Mouse (Mus musculus) liver, embryonic 13.5 days (tissue): ENCODE results near the gene Paqr5. TPM values are rescaled to one million over a fixed set of nuclear protein-coding genes. Genes with fewer than 3 reads are reported as not detected.

Experiments used
- ATAC-seq: fragments of 200-750 bp; cut with Nextera tagmentation; 2 replicates; pipeline ENCODE4 v1.8.0; 2017; ENCODE audit warnings: low read depth, mild to moderate bottlenecking, moderate number of reproducible peaks, moderate library complexity
- DNase-seq: peaks from one replicate; pipeline ENCODE4 v3.0.0; 2022
- H3K27ac ChIP-seq: fragments of 300-500 bp; sonication (generic); 2 replicates; pipeline ENCODE4 v1.5.1; 2015; ENCODE audit warnings: moderate library complexity, mild to moderate bottlenecking, inconsistent platforms
- H3K27me3 ChIP-seq: fragments of 300-500 bp; sonication (generic); 2 replicates; pipeline ENCODE4 v1.6.1; 2015; ENCODE audit warnings: mild to moderate bottlenecking, inconsistent platforms
- H3K36me3 ChIP-seq: fragments of 300-500 bp; sonication (generic); 2 replicates; pipeline ENCODE4 v1.6.1; 2015; ENCODE audit warnings: mild to moderate bottlenecking, inconsistent platforms
- H3K4me1 ChIP-seq: fragments of 300-500 bp; sonication (generic); replicated peaks from 2 replicates; pipeline ENCODE4 v1.6.1; 2015; ENCODE audit warnings: inconsistent platforms
- H3K4me2 ChIP-seq: fragments of 300-500 bp; sonication (generic); 2 replicates; pipeline ENCODE4 v1.6.1; 2015; ENCODE audit warnings: inconsistent platforms, mild to moderate bottlenecking, moderate library complexity
- H3K4me3 ChIP-seq: fragments of 300-500 bp; sonication (generic); replicated peaks from 2 replicates; pipeline ENCODE4 v1.5.1; 2015; ENCODE audit warnings: mild to moderate bottlenecking, inconsistent platforms
- H3K9ac ChIP-seq: fragments of 300-500 bp; sonication (generic); 2 replicates; pipeline ENCODE4 v1.6.1; 2015; ENCODE audit warnings: mild to moderate bottlenecking, inconsistent platforms
- H3K9me3 ChIP-seq: fragments of 300-500 bp; sonication (generic); replicated peaks from 2 replicates; pipeline ENCODE4 v1.6.1; 2016; ENCODE audit warnings: inconsistent platforms
- WGBS: fragments of 180-500 bp; shearing (Covaris S2); methylation state at CpG from one replicate; pipeline ENCODE4 v1.1.7; 2015; ENCODE audit not compliant: insufficient replicate concordance; 5-methylcytosine and 5-hydroxymethylcytosine counted together
- polyA plus RNA-seq: library from polyadenylated mRNA; unstranded; fragments of >200 nt; fragmentation: Nextera tagmentation; extraction: Ambion mirVana; gene quantifications from 2 replicates; pipeline ENCODE4 v1.2.1, GENCODE M21; 2015

Paqr5 gene
- polyA plus RNA-seq, 1 experiment from 2014 or later: 0.05 TPM

DNA sequence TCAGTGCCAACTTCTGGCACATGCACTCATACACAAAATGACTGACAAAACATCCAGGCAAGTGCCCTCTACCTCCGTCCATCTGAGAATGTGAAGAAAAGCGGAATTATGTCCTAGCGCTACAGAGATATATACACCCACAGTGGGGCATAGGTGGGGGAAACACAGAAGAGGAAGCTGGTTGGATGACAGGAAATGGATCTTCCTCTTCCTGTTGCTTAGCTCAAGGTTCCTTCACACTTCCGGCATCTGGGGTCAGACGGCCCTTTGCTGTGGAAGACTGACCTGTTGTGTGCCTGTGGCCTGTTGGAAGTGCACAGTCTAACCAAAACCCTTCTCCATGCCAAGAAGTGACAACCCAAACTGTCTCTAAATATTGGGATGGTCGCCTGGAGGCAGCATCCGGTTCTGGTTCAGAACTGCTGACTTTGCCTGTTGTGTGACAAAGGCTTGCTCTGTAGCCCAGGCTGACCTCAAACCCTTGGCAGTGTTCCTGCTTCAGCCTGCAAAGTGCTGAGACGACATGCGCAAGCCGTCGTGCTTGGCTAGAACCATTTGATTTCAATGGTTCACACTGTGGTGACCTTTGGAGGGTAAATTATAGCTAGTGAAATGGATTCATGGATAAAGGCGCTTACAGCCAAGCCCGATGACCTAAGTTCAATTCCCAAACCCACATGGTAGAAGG, 49.3 kb downstream of the Paqr5 start:
- H3K36me3 ChIP-seq: no peaks in the 10 kb centered on the region
- no peak overlapping the region for H3K4me2 ChIP-seq
- no peaks in the 10 kb centered on the region for H3K4me1 ChIP-seq
- H3K27ac ChIP-seq: no peak overlapping the region
- H3K27me3 ChIP-seq: 0 out of 2 replicates have a peak, but pooled peaks cover 3% of the 10 kb centered on the region
- H3K4me3 ChIP-seq: no peak overlapping the region
- ATAC-seq (no peak), DNase-seq (no peak)
- H3K9me3 ChIP-seq: no peaks in the 10 kb centered on the region
- no peak overlapping the region for H3K9ac ChIP-seq
- 66% methylated on average over 13 of the region's 13 CpGs for WGBS

DNA sequence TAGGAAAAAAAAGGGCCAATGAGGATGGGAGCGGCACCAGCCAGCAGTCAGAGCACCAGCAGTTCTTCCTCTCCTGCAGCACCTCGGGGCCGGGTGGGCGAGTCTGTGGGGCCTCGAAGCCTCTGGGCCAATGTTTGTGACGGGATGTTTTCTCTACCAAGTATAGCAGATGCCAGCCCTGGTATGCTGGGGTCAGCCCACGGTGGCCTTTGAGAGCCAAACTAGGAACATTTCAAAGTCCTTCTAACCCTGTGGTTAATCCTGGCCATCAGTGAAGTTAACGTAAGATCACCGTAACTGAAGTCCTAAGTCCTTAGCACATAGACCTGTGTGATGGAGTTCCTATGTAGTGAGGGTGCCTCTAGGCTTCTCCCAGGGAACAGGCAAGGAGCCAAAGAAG, 54.6 kb downstream of the Paqr5 start:
- Histone ChIP-seq H3K36me3 (no peaks in the 10 kb centered on the region), H3K4me1 (0 out of 2 replicates have a peak, but pooled peaks cover 4% of the 10 kb centered on the region), H3K9me3 (no peaks in the 10 kb centered on the region), H3K9ac (no peak overlapping the region), H3K27me3 (peaks cover 12% of the 10 kb centered on the region; the same call in 1 of the 2 replicates), H3K4me2 (no peak overlapping the region), H3K4me3 (no peak overlapping the region), H3K27ac (no peak overlapping the region)
- ATAC-seq (no peak), DNase-seq (no peak)
- 68% methylated on average over 9 of the region's 9 CpGs for WGBS

GRCm38 (mm10) chr9:61971045-61971444, 55.6 kb downstream of the Paqr5 start:
- Histone ChIP-seq H3K4me3 (no peak overlapping the region), H3K27ac (no peak overlapping the region), H3K4me2 (no peak overlapping the region), H3K9ac (no peak overlapping the region), H3K36me3 (no peaks in the 10 kb centered on the region), H3K4me1 (0 out of 2 replicates have a peak, but pooled peaks cover 4% of the 10 kb centered on the region), H3K9me3 (no peaks in the 10 kb centered on the region), H3K27me3 (peaks cover 12% of the 10 kb centered on the region; the same call in 1 of the 2 replicates)
- DNase-seq (no peak), ATAC-seq (no peak)
- WGBS: 19% methylated on average over 3 of the region's 3 CpGs

DNA sequence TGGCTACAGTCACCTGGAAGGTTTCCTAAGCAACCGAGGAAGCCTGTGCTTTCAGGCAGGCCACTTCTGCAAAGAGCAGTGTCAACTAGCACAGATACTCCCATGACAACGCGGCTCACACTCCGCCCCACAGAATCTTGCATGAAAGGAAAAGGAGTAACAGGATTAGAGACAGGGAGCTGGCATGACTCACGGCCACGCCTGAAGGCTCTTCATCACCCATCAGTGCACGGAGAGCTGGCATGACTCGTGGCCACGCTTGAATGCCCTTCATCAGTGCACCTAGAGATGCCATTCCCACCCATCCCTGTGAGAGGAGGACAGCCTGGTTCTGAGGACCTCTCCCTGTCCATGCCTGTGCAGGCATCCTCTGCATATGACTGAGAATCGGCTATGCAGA, 59.3 kb downstream of the Paqr5 start:
- Histone ChIP-seq H3K27me3 (peaks cover 9% of the 10 kb centered on the region; the same call in 1 of the 2 replicates), H3K4me2 (no peak overlapping the region), H3K4me3 (no peak overlapping the region), H3K9ac (no peak overlapping the region), H3K9me3 (no peaks in the 10 kb centered on the region), H3K4me1 (peaks cover 22% of the 10 kb centered on the region), H3K36me3 (no peaks in the 10 kb centered on the region), H3K27ac (no peak overlapping the region)
- ATAC-seq (no peak), DNase-seq (no peak)
- WGBS: 68% methylated on average over 10 of the region's 10 CpGs

- Histone ChIP-seq H3K4me1 (peaks cover 24% of the 10 kb centered on the region), H3K4me2 (no peak overlapping the region), H3K9ac (no peak overlapping the region), H3K4me3 (no peak overlapping the region), H3K36me3 (no peaks in the 10 kb centered on the region), H3K27ac (no peak overlapping the region), H3K27me3 (peaks cover under 1% of the 10 kb centered on the region; the same call in 1 of the 2 replicates), H3K9me3 (no peaks in the 10 kb centered on the region)
- ATAC-seq: peak; percentile 14; the same call in 1 of the 2 replicates
- DNase-seq: no peak
- 78% methylated on average over 7 of the region's 7 CpGs for WGBS
Observed at GRCm38 (mm10) chr9:61965987-61966386, 60.7 kb downstream of the Paqr5 start.

- H3K36me3 ChIP-seq: no peaks in the 10 kb centered on the region
- H3K4me3 ChIP-seq: no peak overlapping the region
- H3K27ac ChIP-seq: peak overlapping the region; percentile 12; the same call in 1 of the 2 replicates
- WGBS: 11% methylated on average over 4 of the region's 4 CpGs
- H3K4me1 ChIP-seq: peaks cover 26% of the 10 kb centered on the region
- no peak overlapping the region for H3K4me2 ChIP-seq
- ATAC-seq (peak; percentile 32; the same call in 1 of the 2 replicates), DNase-seq (peak; percentile 27)
- no peaks in the 10 kb centered on the region; the same call in 1 of the 2 replicates for H3K27me3 ChIP-seq
- H3K9me3 ChIP-seq: no peaks in the 10 kb centered on the region
- H3K9ac ChIP-seq: no peak overlapping the region
Observed at GRCm38 (mm10) chr9:61965411-61965930, 61.2 kb downstream of the Paqr5 start.

GRCm38 (mm10) chr9:61963356-61963755, 63.3 kb downstream of the Paqr5 start:
- Histone ChIP-seq H3K9ac (no peak overlapping the region), H3K9me3 (no peaks in the 10 kb centered on the region), H3K27me3 (no peaks in the 10 kb centered on the region), H3K36me3 (no peaks in the 10 kb centered on the region), H3K4me3 (no peak overlapping the region), H3K4me2 (no peak overlapping the region), H3K27ac (no peak overlapping the region), H3K4me1 (peaks cover 31% of the 10 kb centered on the region)
- DNase-seq (no peak), ATAC-seq (no peak)
- 36% methylated on average over 6 of the region's 6 CpGs for WGBS

DNA sequence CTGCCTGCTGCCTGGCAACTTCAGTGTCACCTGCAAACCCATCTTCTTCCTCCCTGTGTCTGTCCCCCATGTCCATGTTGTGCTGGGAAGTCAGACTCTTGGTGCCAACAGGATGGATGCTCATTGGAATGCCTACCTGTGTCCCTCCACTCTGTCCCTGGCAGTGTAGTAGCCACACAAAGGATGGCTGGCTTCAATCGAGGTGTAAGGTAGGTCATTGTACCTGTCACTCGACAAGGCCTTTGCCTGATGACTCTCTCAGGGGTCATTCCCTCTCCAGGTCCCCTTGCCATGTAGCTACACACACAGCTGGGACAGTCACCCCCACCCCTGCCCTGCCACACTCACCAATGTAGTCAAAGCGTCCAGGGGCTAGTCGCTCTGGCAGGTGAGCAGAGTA, 65.5 kb downstream of the Paqr5 start:
- 62% methylated on average over 4 of the region's 4 CpGs for WGBS
- H3K4me2 ChIP-seq: no peak overlapping the region
- H3K9me3 ChIP-seq: no peaks in the 10 kb centered on the region
- H3K4me3 ChIP-seq: no peak overlapping the region
- no peak overlapping the region for H3K27ac ChIP-seq
- H3K9ac ChIP-seq: no peak overlapping the region
- DNase-seq: no peak
- no peak for ATAC-seq
- H3K4me1 ChIP-seq: peaks cover 31% of the 10 kb centered on the region
- no peaks in the 10 kb centered on the region for H3K36me3 ChIP-seq
- H3K27me3 ChIP-seq: no peaks in the 10 kb centered on the region

DNA sequence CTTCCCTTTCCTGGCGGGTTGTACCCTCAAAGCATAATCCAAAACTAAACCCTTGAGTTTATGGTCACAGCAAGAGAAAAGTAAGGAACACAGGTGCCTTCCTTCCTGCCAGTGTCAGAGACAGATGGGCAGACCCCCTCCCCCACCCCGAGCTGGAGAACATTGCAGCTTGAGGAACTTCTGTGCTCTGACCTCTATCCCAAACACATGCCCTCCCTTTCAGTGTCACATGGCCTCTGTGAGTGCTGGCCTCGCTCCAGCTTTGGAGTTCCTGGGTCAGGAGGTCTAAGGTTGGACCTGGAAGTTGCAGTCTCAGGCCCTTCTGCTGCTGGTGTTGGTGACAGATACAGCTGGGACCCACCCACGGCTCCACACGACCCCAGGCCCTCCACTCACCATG, 65.9 kb downstream of the Paqr5 start:
- WGBS: 28% methylated on average over 5 of the region's 5 CpGs
- Histone ChIP-seq H3K4me1 (peaks cover 31% of the 10 kb centered on the region), H3K27ac (peak overlapping the region; percentile 13; the same call in 1 of the 2 replicates), H3K27me3 (no peaks in the 10 kb centered on the region), H3K9me3 (no peaks in the 10 kb centered on the region), H3K4me3 (no peak overlapping the region), H3K4me2 (no peak overlapping the region), H3K36me3 (no peaks in the 10 kb centered on the region), H3K9ac (no peak overlapping the region)
- ATAC-seq (peak; percentile 34; the same call in 1 of the 2 replicates), DNase-seq (no peak)

DNA sequence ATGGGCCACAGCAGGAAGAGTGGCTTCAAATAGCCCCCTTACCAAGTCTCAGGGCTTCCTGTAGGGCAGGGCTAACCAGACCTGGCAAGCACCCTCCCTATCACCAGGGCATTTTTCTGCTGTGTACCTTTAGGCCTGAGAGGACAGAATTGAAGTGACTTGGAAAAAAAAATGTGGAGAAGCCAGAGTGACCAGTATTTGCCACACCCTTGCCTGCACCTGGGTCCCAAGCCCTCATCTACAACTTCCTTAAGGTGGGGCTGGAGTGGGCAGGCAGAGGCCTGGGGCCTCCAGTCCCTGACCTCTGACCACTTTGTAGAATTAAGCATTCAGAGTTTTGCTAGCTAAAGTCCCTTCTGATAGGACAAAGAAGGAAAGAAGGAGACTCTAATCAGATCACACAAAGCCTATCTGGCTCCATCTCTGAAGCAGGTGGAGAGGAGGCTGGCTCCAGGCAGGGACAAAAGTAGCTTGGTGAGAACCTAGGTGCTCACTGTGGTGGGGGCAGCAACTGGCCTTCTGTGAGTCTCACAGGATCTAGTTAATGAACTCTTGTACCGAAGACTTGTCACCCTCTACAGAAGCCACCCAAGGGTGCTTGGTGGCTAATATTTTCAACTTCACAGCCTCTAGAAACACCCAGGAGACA, 66.6 kb downstream of the Paqr5 start:
- Histone ChIP-seq H3K4me2 (no peak overlapping the region), H3K4me1 (peaks cover 28% of the 10 kb centered on the region), H3K9ac (no peak overlapping the region), H3K9me3 (no peaks in the 10 kb centered on the region), H3K27ac (peak overlapping the region; percentile 13; the same call in 1 of the 2 replicates), H3K4me3 (no peak overlapping the region), H3K36me3 (no peaks in the 10 kb centered on the region), H3K27me3 (no peaks in the 10 kb centered on the region)
- WGBS: 56% methylated on average over 1 of the region's 1 CpGs
- ATAC-seq (no peak), DNase-seq (no peak)

DNA sequence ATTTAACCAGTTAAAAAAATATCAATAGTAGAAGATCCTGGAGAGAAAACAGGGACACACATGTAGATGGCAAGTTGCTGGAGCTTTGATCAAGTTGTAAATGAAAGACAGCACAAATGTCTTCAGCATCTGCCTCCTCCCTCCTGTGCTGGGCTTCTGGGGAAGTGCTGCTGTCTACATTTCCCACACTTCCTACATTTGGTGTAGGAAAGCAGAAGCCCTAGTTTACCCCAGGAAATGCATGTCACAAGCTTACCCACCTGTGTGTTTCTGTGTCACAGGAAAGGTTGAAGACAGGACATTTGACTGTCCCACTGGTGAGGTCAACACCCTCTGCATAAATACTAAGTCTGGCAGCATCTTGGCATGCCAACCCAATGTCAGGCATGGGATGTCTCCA, 71.9 kb downstream of the Paqr5 start:
- H3K4me3 ChIP-seq: no peak overlapping the region
- H3K4me2 ChIP-seq: no peak overlapping the region
- no peaks in the 10 kb centered on the region for H3K9me3 ChIP-seq
- H3K36me3 ChIP-seq: no peaks in the 10 kb centered on the region
- ATAC-seq (no peak), DNase-seq (no peak)
- no peaks in the 10 kb centered on the region for H3K27me3 ChIP-seq
- no peak overlapping the region for H3K27ac ChIP-seq
- H3K4me1 ChIP-seq: peaks cover 5% of the 10 kb centered on the region
- no peak overlapping the region for H3K9ac ChIP-seq
